Mouse (Mus musculus) cortical plate, adult 2 months (tissue): ENCODE measurements around the gene Ifi27.

Source experiments
- CTCF ChIP-seq: fragments of 200-500 bp; IDR thresholded peaks from 2 replicates; pipeline ENCODE4 v1.5.1; 2011; ENCODE audit warnings: mild to moderate bottlenecking, control low read depth, low read length; ENCODE audit not compliant: insufficient read depth; ENCODE audit errors: extremely low read depth
- POLR2A ChIP-seq: fragments of 200-500 bp; IDR thresholded peaks from 2 replicates; pipeline ENCODE4 v1.6.1; 2011; ENCODE audit warnings: mild to moderate bottlenecking, low read length, control low read depth; ENCODE audit not compliant: insufficient read depth; ENCODE audit errors: extremely low read depth

- TF ChIP-seq CTCF (no peak), POLR2A (no peak)
Measured at GRCm38 (mm10) chr12:103443524-103443923, 9.5 kb downstream of the Ifi27 start, which contains the start of gene Ifi27l2a.
